Mouse (Mus musculus) neural tube, embryonic 12.5 days (tissue): ENCODE measurements around the gene Cdk7. TPM values are rescaled to one million over a fixed set of nuclear protein-coding genes. Genes with fewer than 3 reads are reported as not detected.

Experiments used
- ATAC-seq: fragments of 200-750 bp; cut with Nextera tagmentation; 2 replicates; pipeline ENCODE4 v1.8.0; 2017; ENCODE audit warnings: low read depth, mild to moderate bottlenecking, moderate TSS enrichment, moderate library complexity; ENCODE audit not compliant: low FRiP score
- H3K27ac ChIP-seq: fragments of 300-500 bp; sonication (generic); 2 replicates; pipeline ENCODE4 v1.5.1; 2016
- H3K27me3 ChIP-seq: fragments of 300-500 bp; sonication (generic); replicated peaks from 2 replicates; pipeline ENCODE4 v1.6.1; 2016; ENCODE audit warnings: mild to moderate bottlenecking
- H3K36me3 ChIP-seq: fragments of 300-500 bp; sonication (generic); 2 replicates; pipeline ENCODE4 v1.6.1; 2016; ENCODE audit warnings: mild to moderate bottlenecking
- H3K4me1 ChIP-seq: fragments of 300-500 bp; sonication (generic); 2 replicates; pipeline ENCODE4 v1.6.1; 2016
- H3K4me2 ChIP-seq: fragments of 300-500 bp; sonication (generic); replicated peaks from 2 replicates; pipeline ENCODE4 v1.6.1; 2016; ENCODE audit warnings: mild to moderate bottlenecking
- H3K4me3 ChIP-seq: fragments of 300-500 bp; sonication (generic); 2 replicates; pipeline ENCODE4 v1.5.1; 2016
- H3K9ac ChIP-seq: fragments of 300-500 bp; sonication (generic); 2 replicates; pipeline ENCODE4 v1.6.1; 2016; ENCODE audit warnings: mild to moderate bottlenecking
- H3K9me3 ChIP-seq: fragments of 300-500 bp; sonication (generic); 2 replicates; pipeline ENCODE4 v1.6.1; 2016; ENCODE audit warnings: mild to moderate bottlenecking
- WGBS: fragments of 180-500 bp; shearing (Covaris S2); methylation state at CpG from one replicate; pipeline ENCODE4 v1.1.7; 2016; 5-methylcytosine and 5-hydroxymethylcytosine counted together
- polyA plus RNA-seq: library from polyadenylated mRNA; unstranded; fragments of >200 nt; fragmentation: Nextera tagmentation; extraction: Ambion mirVana; gene quantifications from 2 replicates; pipeline ENCODE4 v1.2.1, GENCODE M21; 2016

Cdk7 gene
- 63.5 and 65.4 TPM in 2 replicates for polyA plus RNA-seq

DNA sequence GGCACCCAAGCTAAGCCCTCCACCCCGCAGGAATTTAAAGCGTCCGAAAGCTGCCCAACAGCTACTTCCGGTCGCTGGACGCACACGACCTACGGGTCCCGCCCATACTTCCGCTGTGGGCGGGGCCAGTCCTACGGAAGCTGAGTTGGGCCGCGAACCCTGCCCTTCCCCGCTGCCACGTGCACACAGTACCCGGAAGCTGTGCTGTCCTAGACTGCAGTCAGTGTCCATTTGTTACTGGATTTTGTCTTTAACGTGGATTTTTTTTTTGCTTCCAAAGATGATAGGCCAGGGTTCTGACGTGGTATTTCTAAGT is at the start of gene Cdk7:
Cdk7 (minus strand) TSS at position 79 of the 316 bp plus-strand sequence.
- peak within 1 kb of the TSS; percentile 75 for H3K4me3 ChIP-seq
- peak within 1 kb of the TSS; percentile 89 for H3K4me2 ChIP-seq
- H3K9me3 ChIP-seq = no peaks in the 10 kb centered on the region
- 0% methylated on average over 19 of the region's 19 CpGs for WGBS
- peaks cover 15% of the 10 kb centered on the region for H3K4me1 ChIP-seq
- peak; percentile 100 for ATAC-seq
- H3K27ac ChIP-seq = peak within 1 kb of the TSS; percentile 74
- H3K36me3 ChIP-seq = peaks cover 23% of the 10 kb centered on the region
- H3K27me3 ChIP-seq = no peaks in the 10 kb centered on the region
- H3K9ac ChIP-seq = peak within 1 kb of the TSS; percentile 80

- Histone ChIP-seq H3K27me3 (no peaks in the 10 kb centered on the region), H3K9ac (no peak overlapping the region), H3K4me1 (peaks cover 14% of the 10 kb centered on the region), H3K36me3 (peaks cover 14% of the 10 kb centered on the region), H3K4me2 (no peak overlapping the region), H3K4me3 (no peak overlapping the region), H3K9me3 (no peaks in the 10 kb centered on the region), H3K27ac (no peak overlapping the region)
- no peak for ATAC-seq
- 89% methylated on average over 3 of the region's 3 CpGs for WGBS
Observed at GRCm38 (mm10) chr13:100777491-100777890, 46.8 kb upstream of the Cdk7 start.

DNA sequence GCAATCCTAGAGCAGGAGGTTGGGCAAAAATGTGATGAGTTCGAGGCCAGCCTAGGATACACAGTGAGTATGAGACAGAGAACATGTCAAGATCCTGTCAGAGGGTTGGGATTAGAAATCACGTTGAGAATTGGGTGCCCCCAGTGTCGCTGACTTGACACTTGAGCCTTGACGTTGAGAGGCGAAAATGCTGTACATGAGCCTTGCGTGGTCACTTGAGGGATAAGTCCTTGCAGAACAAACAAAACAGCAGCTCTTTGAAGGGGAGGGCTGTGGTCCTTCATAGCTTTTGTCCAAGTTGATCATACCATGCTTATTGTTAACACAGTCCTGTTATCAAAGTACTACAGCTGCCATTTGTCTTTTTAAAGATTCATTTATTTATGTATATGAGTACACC is 46.0 kb upstream of the Cdk7 start:
- H3K27ac ChIP-seq = no peak overlapping the region

DNA sequence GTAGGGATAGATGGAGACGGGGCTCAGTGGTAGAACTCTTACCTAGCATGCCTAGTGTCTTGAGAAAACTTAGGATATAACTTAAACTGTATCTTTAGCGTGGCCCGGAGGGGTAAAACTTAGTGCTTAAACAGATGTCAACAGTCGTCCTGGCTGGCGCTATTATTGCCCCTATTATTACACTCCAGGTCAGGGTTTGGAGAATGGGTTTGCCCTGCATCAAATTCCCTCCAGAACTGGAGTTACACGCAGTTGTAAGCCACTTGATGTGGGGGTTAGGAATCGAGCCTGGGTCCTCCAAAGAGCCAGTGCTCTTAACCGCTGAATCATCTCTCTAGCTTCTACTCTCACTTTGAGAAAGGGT is 45.3 kb upstream of the Cdk7 start:
- no peak overlapping the region for H3K27ac ChIP-seq
- H3K4me1 ChIP-seq = peaks cover 14% of the 10 kb centered on the region
- H3K9me3 ChIP-seq = no peaks in the 10 kb centered on the region
- H3K27me3 ChIP-seq = no peaks in the 10 kb centered on the region
- peaks cover 14% of the 10 kb centered on the region for H3K36me3 ChIP-seq
- H3K9ac ChIP-seq = peak overlapping the region; percentile 76
- WGBS = 12% methylated on average over 8 of the region's 8 CpGs
- peak overlapping the region; percentile 79 for H3K4me3 ChIP-seq
- peak overlapping the region; percentile 95 for H3K4me2 ChIP-seq
- ATAC-seq = no peak; the same call in 1 of the 2 replicates

More for the DNA sequence above, 46.0 kb upstream of the Cdk7 start:
- Histone ChIP-seq H3K27me3 (no peaks in the 10 kb centered on the region), H3K4me3 (no peak overlapping the region), H3K36me3 (peaks cover 12% of the 10 kb centered on the region), H3K4me1 (peaks cover 14% of the 10 kb centered on the region), H3K9ac (no peak overlapping the region), H3K9me3 (no peaks in the 10 kb centered on the region), H3K4me2 (peak overlapping the region; percentile 95; the same call in 1 of the 2 replicates)
- ATAC-seq = no peak
- WGBS = 67% methylated on average over 6 of the region's 6 CpGs

DNA sequence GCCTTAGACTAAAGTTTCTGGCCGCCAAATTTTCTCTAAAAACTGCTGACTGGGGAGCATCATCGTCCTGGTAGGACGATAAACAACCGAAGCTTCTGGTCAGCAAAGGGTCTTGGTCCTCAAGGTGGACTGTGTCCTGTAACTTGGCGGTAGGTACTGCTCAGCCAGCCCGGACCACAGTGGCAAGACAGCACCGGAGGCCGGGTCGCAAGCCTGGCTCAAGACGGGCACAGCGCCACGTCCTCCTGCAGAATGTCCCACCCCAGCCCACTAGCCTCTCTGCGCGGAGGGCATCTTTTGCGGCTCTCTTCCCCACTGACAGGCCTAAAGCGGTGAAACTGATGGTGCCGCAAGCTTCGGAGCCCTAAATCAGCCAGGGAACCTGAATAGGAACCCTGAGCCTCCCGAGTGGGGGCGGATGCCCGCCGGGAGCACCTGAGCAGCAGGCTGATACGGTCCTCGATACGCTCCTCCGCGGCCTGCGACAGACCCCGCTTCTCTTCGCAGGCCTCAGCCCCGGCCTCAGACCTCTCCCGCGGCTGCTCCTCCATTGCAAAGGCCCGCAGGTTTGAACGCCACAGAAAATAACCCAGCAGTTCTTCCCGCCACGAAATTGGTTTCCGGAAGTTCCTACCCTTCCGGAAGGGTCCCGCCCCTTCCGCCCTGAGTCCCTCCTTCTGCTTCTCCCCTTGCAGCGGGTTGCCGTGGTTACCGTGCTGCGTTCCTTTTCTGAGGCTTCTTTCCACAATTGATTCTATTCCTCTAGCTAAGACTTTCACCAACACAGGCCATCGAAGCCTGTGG is 44.7 kb upstream of the Cdk7 start, which contains the start of gene Cenph:
Cenph (minus strand) TSS at position 648 of the 804 bp plus-strand sequence.
- WGBS = under 1% methylated on average over 46 of the region's 46 CpGs
- H3K4me1 ChIP-seq = peaks cover 14% of the 10 kb centered on the region
- H3K36me3 ChIP-seq = peaks cover 15% of the 10 kb centered on the region

DNA sequence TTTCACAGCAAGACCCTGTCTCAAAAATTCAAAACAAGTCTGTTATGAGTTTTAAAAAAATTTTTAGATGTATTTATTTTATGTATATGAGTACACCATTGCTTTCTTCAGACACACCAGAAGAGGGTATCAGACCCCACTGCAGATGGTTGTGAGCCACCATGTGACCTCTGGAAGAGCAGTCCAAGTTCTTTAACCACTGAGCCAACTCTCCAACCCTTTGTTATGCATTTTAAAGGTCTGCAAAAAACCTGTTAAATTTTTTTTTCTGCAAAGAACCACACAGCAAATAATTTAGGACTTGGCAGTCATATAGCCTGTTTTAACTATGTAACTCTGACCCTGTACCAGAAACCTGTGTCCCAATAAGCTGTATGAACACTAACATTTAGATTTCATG is 44.0 kb upstream of the Cdk7 start:
- Histone ChIP-seq H3K4me2 (peak overlapping the region; percentile 95), H3K4me1 (peaks cover 14% of the 10 kb centered on the region), H3K4me3 (peak overlapping the region; percentile 79), H3K9me3 (no peaks in the 10 kb centered on the region), H3K9ac (peak overlapping the region; percentile 76; the same call in 1 of the 2 replicates), H3K36me3 (peaks cover 13% of the 10 kb centered on the region), H3K27me3 (no peaks in the 10 kb centered on the region), H3K27ac (no peak overlapping the region)
- ATAC-seq = no peak

More for the DNA sequence above, 44.7 kb upstream of the Cdk7 start, which contains the start of gene Cenph:
- peak within 1 kb of the TSS; percentile 95 for H3K4me2 ChIP-seq
- H3K27ac ChIP-seq = no peak within 1 kb of the TSS
- no peaks in the 10 kb centered on the region for H3K27me3 ChIP-seq
- ATAC-seq = peak; percentile 96
- peak within 1 kb of the TSS; percentile 76 for H3K9ac ChIP-seq
- H3K4me3 ChIP-seq = peak within 1 kb of the TSS; percentile 79
- no peaks in the 10 kb centered on the region for H3K9me3 ChIP-seq

GRCm38 (mm10) chr13:100755329-100755728 is 24.6 kb upstream of the Cdk7 start:
- Histone ChIP-seq H3K4me2 (no peak overlapping the region), H3K9ac (no peak overlapping the region), H3K4me3 (no peak overlapping the region), H3K4me1 (no peaks in the 10 kb centered on the region), H3K36me3 (peaks cover 10% of the 10 kb centered on the region; the same call in 1 of the 2 replicates), H3K9me3 (no peaks in the 10 kb centered on the region), H3K27ac (no peak overlapping the region), H3K27me3 (no peaks in the 10 kb centered on the region)
- WGBS = 93% methylated on average over 2 of the region's 2 CpGs
- no peak for ATAC-seq

DNA sequence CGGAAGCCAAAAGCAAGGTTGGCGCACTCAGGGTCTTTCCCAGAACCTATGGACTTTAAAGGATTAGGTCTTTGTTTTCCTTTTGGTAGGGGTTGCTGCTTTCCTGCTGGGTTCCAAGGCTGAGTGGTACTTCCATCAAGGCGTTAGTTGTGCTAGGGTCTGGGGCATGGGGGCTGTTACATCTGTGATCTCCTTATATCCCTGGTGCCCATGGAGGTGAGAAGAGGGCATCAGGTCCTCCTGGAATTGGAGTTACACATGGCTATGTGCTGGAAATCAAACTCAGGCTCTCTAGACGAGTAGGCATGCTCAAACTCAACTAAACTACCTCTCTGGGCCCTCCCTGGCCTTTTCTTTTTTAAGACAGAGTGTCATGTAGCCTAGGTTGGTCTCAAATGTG is 23.4 kb upstream of the Cdk7 start:
- Histone ChIP-seq H3K27me3 (no peaks in the 10 kb centered on the region), H3K9me3 (no peaks in the 10 kb centered on the region), H3K4me3 (no peak overlapping the region), H3K9ac (no peak overlapping the region), H3K36me3 (no peaks in the 10 kb centered on the region), H3K4me2 (no peak overlapping the region), H3K4me1 (no peaks in the 10 kb centered on the region), H3K27ac (no peak overlapping the region)
- 66% methylated on average over 4 of the region's 4 CpGs for WGBS
- ATAC-seq = no peak

DNA sequence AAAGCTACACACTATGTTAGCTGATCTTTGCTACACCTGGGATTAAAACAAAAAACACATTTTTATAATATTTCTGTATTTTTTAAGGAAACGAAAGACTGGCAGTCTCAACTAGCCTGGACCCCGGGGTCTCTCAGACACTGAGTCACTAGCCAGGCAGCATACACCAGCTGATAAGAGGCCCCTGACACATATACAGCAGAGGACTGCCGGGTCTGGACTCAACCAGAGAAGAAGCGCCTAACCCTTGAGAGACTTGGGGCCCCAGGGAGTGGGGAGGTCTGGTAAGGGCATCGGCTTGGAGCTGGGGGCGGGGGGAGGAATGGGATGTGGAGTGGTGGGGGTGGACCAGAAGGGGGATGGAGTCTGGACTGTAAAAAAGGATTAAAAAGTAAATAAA is 22.3 kb upstream of the Cdk7 start:
- WGBS = 84% methylated on average over 6 of the region's 6 CpGs
- Histone ChIP-seq H3K4me2 (no peak overlapping the region), H3K27ac (no peak overlapping the region), H3K36me3 (no peaks in the 10 kb centered on the region), H3K4me3 (no peak overlapping the region), H3K4me1 (no peaks in the 10 kb centered on the region), H3K9me3 (no peaks in the 10 kb centered on the region), H3K27me3 (no peaks in the 10 kb centered on the region), H3K9ac (no peak overlapping the region)
- ATAC-seq = no peak

DNA sequence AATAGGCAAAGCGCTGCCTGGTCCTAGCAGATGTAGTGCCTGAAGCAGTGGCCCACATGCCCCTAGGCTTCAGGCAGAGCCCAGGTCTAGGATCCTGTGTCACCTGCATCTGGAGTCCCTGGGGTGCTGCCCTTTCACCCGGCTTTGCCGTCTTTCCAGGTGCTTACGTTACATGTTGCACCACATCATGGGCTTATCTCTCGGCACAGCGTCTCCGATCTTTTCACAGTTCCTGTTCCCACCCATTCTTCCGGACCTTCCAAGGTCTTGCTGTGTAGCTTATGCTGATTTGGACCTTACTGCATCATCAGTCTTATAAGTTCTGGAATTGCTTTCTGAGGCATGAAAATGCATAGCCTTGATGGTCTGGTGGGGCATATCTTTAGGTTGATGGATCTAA is 21.8 kb upstream of the Cdk7 start:
- no peak overlapping the region for H3K27ac ChIP-seq
- ATAC-seq = no peak
- no peaks in the 10 kb centered on the region for H3K9me3 ChIP-seq
- 93% methylated on average over 8 of the region's 8 CpGs for WGBS
- no peaks in the 10 kb centered on the region for H3K4me1 ChIP-seq
- H3K4me2 ChIP-seq = no peak overlapping the region
- no peak overlapping the region for H3K4me3 ChIP-seq
- H3K27me3 ChIP-seq = no peaks in the 10 kb centered on the region
- H3K9ac ChIP-seq = no peak overlapping the region
- H3K36me3 ChIP-seq = no peaks in the 10 kb centered on the region

GRCm38 (mm10) chr13:100751402-100751801 is 20.7 kb upstream of the Cdk7 start:
- Histone ChIP-seq H3K9me3 (no peaks in the 10 kb centered on the region), H3K36me3 (no peaks in the 10 kb centered on the region), H3K4me1 (no peaks in the 10 kb centered on the region), H3K4me2 (no peak overlapping the region), H3K27me3 (no peaks in the 10 kb centered on the region), H3K4me3 (no peak overlapping the region), H3K27ac (no peak overlapping the region), H3K9ac (no peak overlapping the region)
- ATAC-seq = no peak
- WGBS = 89% methylated on average over 3 of the region's 3 CpGs

GRCm38 (mm10) chr13:100750799-100751198 is 20.1 kb upstream of the Cdk7 start:
- ATAC-seq = no peak
- Histone ChIP-seq H3K4me2 (no peak overlapping the region), H3K27ac (no peak overlapping the region), H3K36me3 (no peaks in the 10 kb centered on the region), H3K9ac (no peak overlapping the region), H3K27me3 (no peaks in the 10 kb centered on the region), H3K4me1 (no peaks in the 10 kb centered on the region), H3K4me3 (no peak overlapping the region), H3K9me3 (no peaks in the 10 kb centered on the region)
- 75% methylated on average over 5 of the region's 5 CpGs for WGBS

DNA sequence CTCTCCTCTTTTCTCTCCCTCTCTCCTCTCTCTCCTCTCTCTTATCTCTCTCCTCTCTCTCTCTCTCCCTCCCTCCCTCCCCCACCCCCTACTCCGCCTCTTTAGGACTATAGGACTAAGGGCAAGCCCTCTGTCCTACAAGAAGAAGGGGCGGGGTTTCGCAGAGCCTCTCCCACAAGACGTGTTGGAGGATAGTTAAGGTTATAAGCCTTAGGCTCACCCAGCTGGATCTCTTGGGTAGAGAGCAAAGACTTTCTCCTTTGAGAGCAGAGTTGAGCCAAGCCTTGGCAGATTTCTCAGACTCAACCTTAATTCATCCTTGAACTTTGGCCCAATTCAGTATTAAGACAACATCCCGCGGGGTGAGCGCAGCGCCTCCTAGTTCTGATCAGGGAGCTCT is 17.9 kb upstream of the Cdk7 start:
- H3K27me3 ChIP-seq = no peaks in the 10 kb centered on the region
- no peak overlapping the region for H3K4me2 ChIP-seq
- ATAC-seq = no peak
- H3K9ac ChIP-seq = no peak overlapping the region
- H3K4me3 ChIP-seq = no peak overlapping the region
- no peak overlapping the region for H3K27ac ChIP-seq
- WGBS = 53% methylated on average over 7 of the region's 8 CpGs
- H3K36me3 ChIP-seq = no peaks in the 10 kb centered on the region
- H3K4me1 ChIP-seq = no peaks in the 10 kb centered on the region
- H3K9me3 ChIP-seq = no peaks in the 10 kb centered on the region
